Mouse (Mus musculus) bone marrow macrophage, adult 2 months (primary cell): ENCODE data around the gene Hspg2. TPM values are rescaled to one million over a fixed set of nuclear protein-coding genes. Genes with fewer than 3 reads are reported as not detected.

Experiments
- H3K27ac ChIP-seq: 2 replicates; pipeline ENCODE4 v1.5.1; 2012; ENCODE audit warnings: low read depth, low read length; ENCODE audit not compliant: insufficient read depth
- H3K4me1 ChIP-seq: 2 replicates; pipeline ENCODE4 v1.6.1; 2012; ENCODE audit warnings: low read length; ENCODE audit not compliant: control insufficient read depth, insufficient read depth
- H3K4me3 ChIP-seq: 2 replicates; pipeline ENCODE4 v1.5.1; 2012; ENCODE audit warnings: mild to moderate bottlenecking, low read length, moderate library complexity; ENCODE audit not compliant: insufficient read depth
- CTCF ChIP-seq: IDR thresholded peaks from 2 replicates; pipeline ENCODE4 v1.5.1; 2012; ENCODE audit warnings: low read depth, mild to moderate bottlenecking, low read length, moderate library complexity
- POLR2A ChIP-seq: IDR thresholded peaks from 2 replicates; pipeline ENCODE4 v1.6.1; 2012; ENCODE audit warnings: mild to moderate bottlenecking, low read depth, low read length, borderline replicate concordance
- polyA plus RNA-seq: library from polyadenylated mRNA; stranded (reverse); fragments of >200 nt; gene quantifications from 2 replicates; pipeline ENCODE4 v1.2.4, GENCODE M21; 2012; ENCODE audit not compliant: missing spikeins, insufficient read depth, insufficient read length

Hspg2 gene
- polyA plus RNA-seq, 1 experiment = 1.9 TPM

DNA sequence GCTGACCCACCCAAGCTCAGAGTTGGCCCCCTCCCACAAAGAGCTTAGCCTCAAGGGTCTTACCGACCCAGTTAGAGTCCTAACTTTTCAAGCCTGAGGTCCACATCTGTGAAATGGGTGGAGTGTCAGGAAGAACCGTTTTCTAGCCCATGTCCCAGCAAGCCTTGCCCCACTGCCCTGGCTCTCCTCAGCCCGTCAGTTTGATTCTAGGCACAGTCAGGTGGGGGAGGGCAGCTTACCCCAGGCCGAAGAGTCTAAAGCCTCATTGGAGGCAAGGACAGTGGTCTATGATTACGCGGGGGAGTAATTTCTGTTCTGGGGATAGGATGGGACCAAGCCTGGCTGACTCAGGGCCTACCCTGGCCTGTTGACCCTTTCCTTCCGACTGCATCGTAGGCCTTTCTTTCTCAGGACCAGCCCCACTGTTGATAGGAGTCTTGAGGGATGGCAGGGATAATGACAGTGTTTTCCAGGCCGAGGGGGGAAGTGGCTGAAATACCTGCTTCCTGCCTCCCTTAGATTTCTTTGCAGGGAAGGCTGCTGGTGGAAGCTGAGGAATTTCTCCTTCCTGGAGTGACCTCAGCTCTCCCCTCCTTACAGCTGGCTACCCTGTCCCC lies 2.2 kb downstream of the Hspg2 start:
- no peak overlapping the region for H3K27ac ChIP-seq
- H3K4me3 ChIP-seq = no peak overlapping the region
- no peak for TF ChIP-seq CTCF
- TF ChIP-seq POLR2A = no peak
- peaks cover 6% of the 10 kb centered on the region for H3K4me1 ChIP-seq

DNA sequence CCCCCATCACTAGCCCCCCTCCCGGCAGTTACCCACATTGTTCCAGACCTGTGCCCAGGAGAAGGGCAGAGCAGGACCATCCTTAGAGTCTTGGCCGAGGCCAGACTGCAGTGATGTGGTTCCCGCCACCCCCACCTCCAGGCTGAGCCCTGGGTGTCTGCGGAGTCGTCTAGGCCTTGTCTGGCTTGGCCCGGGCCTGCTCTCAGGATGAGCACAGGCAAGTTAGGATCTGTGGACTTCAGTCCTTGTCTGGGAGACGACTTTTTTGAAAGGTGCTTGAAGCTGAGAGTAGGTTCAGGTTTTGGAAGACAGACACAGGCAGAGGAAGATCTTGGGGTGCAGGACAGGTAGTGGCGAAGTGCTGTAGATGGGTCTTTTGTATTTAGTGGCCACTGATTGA lies 2.8 kb downstream of the Hspg2 start:
- TF ChIP-seq CTCF (no peak), POLR2A (no peak)
- peaks cover 6% of the 10 kb centered on the region; the same call in 1 of the 2 replicates for H3K4me1 ChIP-seq
- no peak overlapping the region for H3K4me3 ChIP-seq
- no peak overlapping the region for H3K27ac ChIP-seq

DNA sequence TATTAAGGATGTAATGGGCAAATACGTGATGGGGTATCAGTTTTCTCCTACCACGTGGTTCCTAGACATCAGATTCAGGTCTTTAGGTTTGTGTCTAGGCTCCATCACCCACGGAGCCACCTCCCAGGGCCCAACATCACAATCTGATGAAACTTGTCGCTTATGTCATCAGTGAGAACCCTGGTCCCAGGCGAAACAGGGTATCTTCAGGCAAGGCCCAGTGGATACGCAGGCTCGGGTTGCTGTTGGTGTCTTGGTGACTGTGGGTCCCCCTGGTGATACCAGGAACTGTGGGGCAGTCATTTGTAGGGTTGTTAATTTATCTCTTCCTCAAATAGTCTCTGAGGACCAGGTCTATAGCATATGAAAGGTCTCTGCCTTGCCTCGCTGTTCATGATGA lies 4.7 kb downstream of the Hspg2 start:
- Histone ChIP-seq H3K4me1 (0 out of 2 replicates have a peak, but pooled peaks cover under 1% of the 10 kb centered on the region), H3K4me3 (no peak overlapping the region), H3K27ac (no peak overlapping the region)
- no peak for TF ChIP-seq CTCF
- TF ChIP-seq POLR2A = no peak

DNA sequence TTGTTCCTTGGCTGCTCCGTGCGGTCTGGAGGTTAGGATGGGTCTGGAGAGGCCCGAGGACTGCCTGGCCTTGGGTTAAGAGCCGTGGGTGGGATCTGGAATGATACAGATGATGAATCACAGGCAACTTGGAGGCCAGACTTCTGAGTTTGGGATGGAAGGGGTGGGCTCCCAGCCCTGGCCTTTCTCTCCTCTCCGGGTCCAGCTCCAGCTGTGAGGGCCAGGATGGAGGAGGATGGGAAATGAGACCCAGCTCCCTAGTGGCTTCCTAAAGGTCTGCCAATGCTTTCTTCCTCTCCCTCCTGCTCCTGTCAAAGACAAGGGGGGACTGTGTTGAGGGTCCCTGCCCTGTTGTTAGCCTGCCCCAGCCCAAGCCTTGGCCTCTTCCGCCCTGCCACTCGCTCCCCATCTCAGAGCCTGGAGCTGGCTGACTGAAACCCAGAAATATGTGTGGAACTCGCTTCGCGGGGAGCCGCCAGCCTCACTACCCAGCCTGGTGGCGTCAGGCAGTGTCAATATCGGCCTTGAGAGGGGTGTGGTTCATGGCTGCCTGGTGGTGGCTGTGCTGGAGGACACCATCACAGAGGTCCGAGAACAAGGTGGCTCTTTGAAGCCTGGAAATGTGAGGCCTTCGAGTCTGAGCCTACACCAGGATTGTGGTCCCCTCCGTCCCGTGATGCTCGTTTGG lies 5.3 kb downstream of the Hspg2 start:
- H3K4me3 ChIP-seq = no peak overlapping the region
- no peak overlapping the region for H3K27ac ChIP-seq
- TF ChIP-seq POLR2A = no peak
- TF ChIP-seq CTCF = no peak

DNA sequence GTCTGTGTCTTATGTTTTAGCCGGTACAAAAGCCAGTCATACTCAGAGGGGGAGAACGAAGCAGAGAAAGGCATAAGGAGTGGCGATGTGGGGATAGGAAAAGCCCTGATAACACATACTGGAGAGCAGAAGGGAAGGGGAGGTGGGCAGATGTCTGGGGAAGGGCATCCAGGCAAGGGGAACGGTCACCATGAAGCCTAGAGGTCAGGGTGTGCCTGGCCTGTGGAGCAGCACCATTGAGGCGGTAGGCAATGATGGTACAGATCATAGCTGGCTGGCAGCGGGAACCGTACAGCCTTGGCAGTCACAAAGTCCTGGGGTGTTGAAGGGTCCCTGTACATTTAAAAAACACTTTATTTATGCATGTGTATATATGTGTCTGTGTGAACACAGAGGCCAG lies 6.1 kb downstream of the Hspg2 start:
- H3K4me3 ChIP-seq = no peak overlapping the region

More for the DNA sequence above, 5.3 kb downstream of the Hspg2 start:
- H3K4me1 ChIP-seq = no peaks in the 10 kb centered on the region

DNA sequence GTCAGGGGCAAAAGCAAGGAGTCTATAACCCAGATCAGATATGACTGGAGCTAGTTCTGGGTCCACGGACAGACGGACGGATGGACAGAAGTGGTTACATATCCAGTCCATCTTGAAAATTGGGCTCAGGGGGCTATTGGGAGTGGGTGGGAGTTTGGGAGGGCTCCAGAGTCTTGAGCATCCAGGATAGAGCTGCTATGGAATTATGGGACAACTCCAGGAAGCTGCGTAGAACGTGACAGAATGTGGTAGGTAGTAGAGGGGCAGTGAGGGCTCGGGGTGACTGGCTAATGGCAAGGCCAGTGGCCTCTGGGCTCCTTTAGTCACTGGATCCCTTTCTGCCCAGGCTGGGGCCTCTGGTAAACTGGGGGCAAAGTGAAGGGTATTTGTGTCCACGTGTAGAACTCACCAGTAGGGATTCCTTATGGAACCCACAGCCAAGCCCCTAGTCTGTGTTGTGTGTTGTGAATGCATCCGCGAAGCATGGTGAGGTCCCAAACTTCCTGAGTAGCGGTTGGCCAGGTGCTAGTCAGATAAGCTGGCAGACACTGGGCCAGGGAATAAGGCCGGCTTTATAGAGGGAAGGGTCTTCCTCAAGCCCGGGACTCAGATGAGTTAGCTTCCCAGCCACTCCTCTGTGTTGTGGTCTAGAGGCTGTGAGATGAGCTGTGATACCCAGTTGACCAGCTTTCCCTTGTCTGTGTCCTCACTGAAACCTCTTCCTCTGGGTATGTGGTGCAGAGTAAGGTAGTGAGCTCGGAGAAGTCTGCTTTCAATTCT lies 6.9 kb downstream of the Hspg2 start:
- H3K4me1 ChIP-seq = no peaks in the 10 kb centered on the region
- no peak overlapping the region for H3K4me3 ChIP-seq
- TF ChIP-seq CTCF = no peak
- no peak for TF ChIP-seq POLR2A
- no peak overlapping the region for H3K27ac ChIP-seq

More for the DNA sequence above, 6.1 kb downstream of the Hspg2 start:
- Histone ChIP-seq H3K27ac (no peak overlapping the region), H3K4me1 (no peaks in the 10 kb centered on the region)
- TF ChIP-seq POLR2A (no peak), CTCF (no peak)

DNA sequence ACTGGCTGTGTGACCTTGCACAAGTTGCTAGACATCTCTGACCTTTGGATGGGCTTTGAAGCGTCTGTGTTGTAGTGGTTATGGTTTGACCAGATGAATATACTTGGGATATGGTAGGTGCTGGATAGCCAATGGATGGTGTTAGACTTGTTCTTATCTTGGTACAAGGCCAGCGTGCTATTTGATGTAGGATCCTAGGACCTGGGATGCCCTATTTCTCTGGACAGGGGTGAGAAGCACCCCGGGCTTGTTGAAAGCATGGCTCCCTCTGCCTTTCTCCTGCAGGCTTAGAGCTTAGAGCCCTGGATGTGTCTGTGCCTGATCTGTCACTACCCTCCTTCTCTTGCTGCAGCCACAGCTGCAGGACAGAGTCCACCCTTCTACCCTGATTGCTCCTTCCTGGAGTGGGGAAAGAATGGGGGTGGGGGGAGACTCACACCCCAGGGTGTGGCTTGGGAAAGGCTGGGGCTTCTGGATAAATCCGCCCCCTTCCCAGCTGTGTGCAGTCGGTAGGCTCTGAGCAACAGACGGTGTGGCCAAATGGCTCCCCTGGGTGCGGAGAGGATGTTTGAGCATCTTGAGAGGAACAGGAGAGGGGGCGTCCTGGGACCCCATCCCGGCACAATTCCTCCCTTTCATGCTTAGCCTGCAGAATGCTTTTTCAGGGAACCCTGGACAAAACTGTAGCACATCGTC lies 7.6 kb downstream of the Hspg2 start:
- H3K4me1 ChIP-seq = no peaks in the 10 kb centered on the region
- H3K27ac ChIP-seq = no peak overlapping the region
- H3K4me3 ChIP-seq = no peak overlapping the region

DNA sequence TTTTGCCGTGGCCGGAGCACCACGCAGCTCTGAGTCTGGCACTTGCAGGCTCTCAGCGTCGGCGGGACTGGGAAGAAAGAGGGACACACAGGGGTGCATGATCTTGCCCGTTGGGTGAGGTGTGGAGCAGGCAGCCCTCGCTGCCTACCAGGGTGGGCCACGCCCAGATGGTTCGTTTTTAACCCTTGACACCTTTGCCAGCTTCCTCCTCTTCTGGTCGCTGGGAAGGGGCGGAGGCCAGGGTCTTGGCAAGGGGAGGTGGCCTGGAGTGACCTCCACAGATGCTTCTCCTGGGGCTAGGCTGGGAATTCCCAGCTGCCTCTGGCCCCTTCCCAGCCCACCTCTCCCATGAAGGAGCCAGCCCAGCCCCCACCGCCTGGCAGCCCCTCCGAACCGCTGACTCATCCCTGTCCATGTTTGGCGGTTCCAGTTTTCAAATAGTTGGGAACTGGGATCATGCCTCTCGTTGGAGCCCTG lies 8.2 kb downstream of the Hspg2 start:
- Histone ChIP-seq H3K4me3 (no peak overlapping the region), H3K4me1 (no peaks in the 10 kb centered on the region), H3K27ac (no peak overlapping the region)
- TF ChIP-seq POLR2A (no peak), CTCF (no peak)

More for the DNA sequence above, 7.6 kb downstream of the Hspg2 start:
- no peak for TF ChIP-seq POLR2A

DNA sequence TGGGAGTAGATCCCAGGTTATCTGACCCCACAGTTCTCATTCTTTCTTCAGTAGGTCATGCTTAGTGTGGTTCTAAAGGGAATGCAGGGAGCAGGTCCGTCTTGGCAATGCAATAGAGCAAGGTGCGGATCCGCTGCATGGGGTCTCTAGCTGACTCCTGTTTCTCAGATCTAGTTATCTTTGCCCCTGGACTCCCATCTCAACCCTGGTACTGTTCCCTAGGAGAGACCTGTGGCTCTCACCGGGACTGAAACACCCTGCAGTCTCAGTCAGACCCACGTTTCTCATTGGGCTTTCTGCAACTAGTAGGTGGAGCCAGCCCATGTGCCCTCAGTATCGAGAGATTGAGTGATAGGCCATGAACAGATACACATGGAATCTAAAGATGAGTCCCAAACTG lies 9.0 kb downstream of the Hspg2 start:
- Histone ChIP-seq H3K4me3 (no peak overlapping the region), H3K27ac (no peak overlapping the region), H3K4me1 (no peaks in the 10 kb centered on the region)
- TF ChIP-seq POLR2A (no peak), CTCF (no peak)

DNA sequence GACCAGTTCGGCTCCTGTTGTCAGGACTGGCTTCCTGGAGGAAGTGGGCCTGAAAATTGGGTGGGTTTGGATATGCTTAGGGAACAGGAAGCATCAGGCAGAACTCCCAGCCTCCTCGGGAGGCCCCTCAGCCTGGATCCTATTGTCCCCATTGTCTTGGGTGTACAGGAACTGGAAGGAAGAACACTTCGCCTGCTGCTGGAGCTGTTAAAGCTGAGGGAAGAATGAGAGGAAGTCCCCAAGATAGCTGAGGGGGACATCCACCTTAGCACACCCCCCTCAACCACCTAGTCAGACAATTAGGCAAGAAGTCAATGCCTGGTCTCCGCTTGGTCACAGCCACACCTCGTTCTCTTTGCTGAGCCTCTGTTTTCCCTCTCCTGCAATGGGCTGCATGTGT lies 9.7 kb downstream of the Hspg2 start:
- H3K27ac ChIP-seq = no peak overlapping the region
- TF ChIP-seq POLR2A = no peak
- no peak for TF ChIP-seq CTCF
- no peaks in the 10 kb centered on the region for H3K4me1 ChIP-seq
- no peak overlapping the region for H3K4me3 ChIP-seq
